Mouse (Mus musculus) myocyte (in vitro differentiated cells): ENCODE data around the gene Actl6b. TPM values are rescaled to one million over a fixed set of nuclear protein-coding genes. Genes with fewer than 3 reads are reported as not detected.
A peak's percentile ranks its signal among the peaks of the same experiment; 100 is the strongest.

Experiments
- H3K27me3 ChIP-seq: one replicate; pipeline ENCODE4 v1.6.1; 2011; ENCODE audit not compliant: control insufficient read depth, insufficient read depth, insufficient read length
- H3K36me3 ChIP-seq: one replicate; pipeline ENCODE4 v1.6.1; 2011; ENCODE audit not compliant: control insufficient read depth, insufficient read depth
- H3K4me2 ChIP-seq: one replicate; pipeline ENCODE4 v1.6.1; 2011; ENCODE audit warnings: low read depth, control low read depth
- H3K4me3 ChIP-seq: one replicate; pipeline ENCODE4 v1.5.1; 2011; ENCODE audit warnings: mild to moderate bottlenecking, control low read depth, moderate library complexity
- H3K79me2 ChIP-seq: one replicate; pipeline ENCODE4 v1.6.1; 2011; ENCODE audit not compliant: control insufficient read depth, insufficient read depth
- H3ac ChIP-seq: one replicate; pipeline ENCODE4 v1.6.1; 2011; ENCODE audit not compliant: control insufficient read depth, insufficient read length
- CEBPB ChIP-seq: IDR thresholded peaks from 2 replicates; pipeline ENCODE4 v1.6.1; 2011; ENCODE audit warnings: mild to moderate bottlenecking, moderate library complexity; ENCODE audit not compliant: poor library complexity, insufficient read depth, severe bottlenecking
- E2F4 ChIP-seq: IDR thresholded peaks from one replicate; pipeline ENCODE4 v1.6.1; 2011; ENCODE audit warnings: mild to moderate bottlenecking, control low read depth, moderate library complexity; ENCODE audit not compliant: insufficient read depth
- MAX ChIP-seq: IDR thresholded peaks from one replicate; pipeline ENCODE4 v1.6.1; 2011; ENCODE audit warnings: low read depth, mild to moderate bottlenecking, control low read depth
- MYOD1 ChIP-seq, 3 experiments: IDR thresholded peaks; one replicate each; pipeline ENCODE4 v1.6.1; 2011; ENCODE audit warnings: control low read depth in 2 of 3, low read depth in 2 of 3, mild to moderate bottlenecking in 2 of 3, moderate library complexity in 1 of 3; ENCODE audit not compliant: insufficient read length in 2 of 3, control insufficient read depth in 1 of 3
- MYOG ChIP-seq, 3 experiments: IDR thresholded peaks; one replicate each; pipeline ENCODE4 v1.6.1; 2011; ENCODE audit warnings: control low read depth in 2 of 3, low read depth in 2 of 3, mild to moderate bottlenecking in 2 of 3; ENCODE audit not compliant: insufficient read length in 2 of 3, control insufficient read depth in 1 of 3, insufficient read depth in 1 of 3
- POLR2A ChIP-seq: IDR thresholded peaks from one replicate; pipeline ENCODE4 v1.6.1; 2011; ENCODE audit warnings: low read depth, mild to moderate bottlenecking, control low read depth, moderate library complexity; ENCODE audit not compliant: insufficient read length
- POLR2AphosphoS2 ChIP-seq: IDR thresholded peaks from one replicate; pipeline ENCODE4 v1.6.1; 2011; ENCODE audit warnings: low read depth, control low read depth; ENCODE audit not compliant: insufficient read length
- REST ChIP-seq: IDR thresholded peaks from one replicate; pipeline ENCODE4 v1.6.1; 2011; ENCODE audit warnings: mild to moderate bottlenecking, control low read depth, moderate library complexity; ENCODE audit not compliant: insufficient read depth, insufficient read length
- SRF ChIP-seq: IDR thresholded peaks from one replicate; pipeline ENCODE4 v1.6.1; 2011; ENCODE audit warnings: low read depth; ENCODE audit not compliant: control insufficient read depth, insufficient read length
- TCF3 ChIP-seq: IDR thresholded peaks from one replicate; pipeline ENCODE4 v1.6.1; 2011; ENCODE audit warnings: low read depth, control low read depth; ENCODE audit not compliant: insufficient read length
- USF1 ChIP-seq: IDR thresholded peaks from one replicate; pipeline ENCODE4 v1.6.1; 2011; ENCODE audit warnings: low read depth, mild to moderate bottlenecking, control low read depth, moderate library complexity
- polyA plus RNA-seq: library from polyadenylated mRNA; unstranded; fragments of >200 nt; fragmentation: generic; extraction: Trizol; gene quantifications from one replicate; pipeline ENCODE4 v1.2.1, GENCODE M21; 2012; ENCODE audit warnings: missing spikeins

The Actl6b gene
- polyA plus RNA-seq, 1 experiment, result not detected

- no peak overlapping the region for H3ac ChIP-seq
- no peak overlapping the region for H3K4me2 ChIP-seq
- no peaks in the 10 kb centered on the region for H3K27me3 ChIP-seq
- no peak for TF ChIP-seq MYOD1 (IDR thresholded peaks at IDR 0.05; ENCODE audit: control insufficient read depth in 1 of 3, insufficient read length in 2 of 3, low read depth in 2 of 3)
- no peak for TF ChIP-seq MYOG (IDR thresholded peaks at IDR 0.05; ENCODE audit: control insufficient read depth in 1 of 3, insufficient read depth in 1 of 3, insufficient read length in 2 of 3, low read depth in 2 of 3)
- no peak for TF ChIP-seq E2F4
- no peak for TF ChIP-seq MAX
- no peak for TF ChIP-seq USF1
- peak; percentile 18 for TF ChIP-seq POLR2AphosphoS2
- no peak for TF ChIP-seq TCF3
- H3K36me3 ChIP-seq, result peaks cover 3% of the 10 kb centered on the region
- H3K4me3 ChIP-seq, result no peak overlapping the region
- H3K79me2 ChIP-seq, result peaks cover 17% of the 10 kb centered on the region
Measured at GRCm38 (mm10) chr5:137526192-137526936, 27.0 kb upstream of the Actl6b start.

GRCm38 (mm10) chr5:137527413-137527812, 25.9 kb upstream of the Actl6b start:
- no peak for TF ChIP-seq MYOG (IDR thresholded peaks at IDR 0.05; ENCODE audit: control insufficient read depth in 1 of 3, insufficient read depth in 1 of 3, insufficient read length in 2 of 3, low read depth in 2 of 3)
- peak; percentile 31 for TF ChIP-seq POLR2AphosphoS2
- no peak overlapping the region for H3K4me2 ChIP-seq
- H3K4me3 ChIP-seq, result no peak overlapping the region
- H3K79me2 ChIP-seq, result peaks cover 28% of the 10 kb centered on the region
- no peaks in the 10 kb centered on the region for H3K27me3 ChIP-seq
- no peaks in the 10 kb centered on the region for H3K36me3 ChIP-seq
- H3ac ChIP-seq, result no peak overlapping the region

GRCm38 (mm10) chr5:137528247-137528968, 24.9 kb upstream of the Actl6b start:
- H3ac ChIP-seq, result no peak overlapping the region
- H3K79me2 ChIP-seq, result peaks cover 34% of the 10 kb centered on the region
- no peak overlapping the region for H3K4me2 ChIP-seq
- no peaks in the 10 kb centered on the region for H3K27me3 ChIP-seq
- no peak overlapping the region for H3K4me3 ChIP-seq
- TF ChIP-seq POLR2A (no peak), REST (no peak), MYOD1 (IDR thresholded peaks at IDR 0.05; ENCODE audit: control insufficient read depth in 1 of 3, insufficient read length in 2 of 3, low read depth in 2 of 3) (no peak), USF1 (no peak)
- H3K36me3 ChIP-seq, result no peaks in the 10 kb centered on the region

GRCm38 (mm10) chr5:137529221-137529995, 23.9 kb upstream of the Actl6b start:
- Histone ChIP-seq H3K36me3 (no peaks in the 10 kb centered on the region), H3K4me2 (no peak overlapping the region), H3K4me3 (no peak overlapping the region)

GRCm38 (mm10) chr5:137530075-137530474, 23.2 kb upstream of the Actl6b start:
- peak overlapping the region; percentile 88 for H3K4me2 ChIP-seq
- no peaks in the 10 kb centered on the region for H3K36me3 ChIP-seq
- TF ChIP-seq REST (no peak), SRF (no peak), MYOG (IDR thresholded peaks at IDR 0.05; ENCODE audit: control insufficient read depth in 1 of 3, insufficient read depth in 1 of 3, insufficient read length in 2 of 3, low read depth in 2 of 3) (no peak), CEBPB (no peak), POLR2AphosphoS2 (no peak)
- H3K4me3 ChIP-seq, result peak overlapping the region; percentile 100
- peaks cover 34% of the 10 kb centered on the region for H3K79me2 ChIP-seq
- H3K27me3 ChIP-seq, result no peaks in the 10 kb centered on the region
- no peak overlapping the region for H3ac ChIP-seq

More at GRCm38 (mm10) chr5:137529221-137529995, 23.9 kb upstream of the Actl6b start:
- Histone ChIP-seq H3K79me2 (peaks cover 34% of the 10 kb centered on the region), H3K27me3 (no peaks in the 10 kb centered on the region), H3ac (no peak overlapping the region)
- TF ChIP-seq POLR2AphosphoS2 (peak; percentile 18), CEBPB (no peak), POLR2A (peak; percentile 39), TCF3 (no peak)
